Mouse (Mus musculus) skeletal muscle tissue, adult 2 months (tissue): ENCODE results near the gene Cdc42ep1.
"Not testable (repeated sequence)": the region's sequence is repeated elsewhere in the genome, so short reads cannot be mapped to it uniquely, and the experiment has no call there.

Source experiments
- DNase-seq: peaks from one replicate; pipeline ENCODE4 v3.0.0-alpha.2; 2012; ENCODE audit warnings: low read depth, low spot score

Cdc42ep1 gene

DNA sequence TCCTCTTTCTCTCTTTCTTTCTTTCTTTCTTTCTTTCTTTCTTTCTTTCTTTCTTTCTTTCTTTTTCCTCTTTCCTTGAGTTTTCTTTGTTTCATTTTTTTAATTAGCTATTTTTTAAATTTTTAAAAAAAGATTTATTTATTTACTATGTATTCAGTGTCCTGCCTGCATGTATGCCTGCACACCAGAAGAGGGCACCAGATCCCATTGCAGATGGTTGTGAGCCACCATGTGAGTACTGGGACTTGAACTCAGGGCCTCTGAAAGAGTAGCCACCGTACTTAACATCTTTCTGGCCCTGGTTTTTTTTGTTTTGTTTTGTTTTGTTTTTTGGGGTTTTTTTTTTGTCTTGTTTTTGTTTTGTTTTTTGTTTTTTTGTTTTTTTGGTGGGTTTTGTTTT lies 12.8 kb upstream of the Cdc42ep1 start:
- DNase-seq: no peak

- no peak for DNase-seq
These were observed 11.4 kb upstream of the Cdc42ep1 start for GRCm38 (mm10) chr15:78830742-78831719.

- DNase-seq: no peak
These were observed 10.4 kb upstream of the Cdc42ep1 start for GRCm38 (mm10) chr15:78831720-78832657.

DNA sequence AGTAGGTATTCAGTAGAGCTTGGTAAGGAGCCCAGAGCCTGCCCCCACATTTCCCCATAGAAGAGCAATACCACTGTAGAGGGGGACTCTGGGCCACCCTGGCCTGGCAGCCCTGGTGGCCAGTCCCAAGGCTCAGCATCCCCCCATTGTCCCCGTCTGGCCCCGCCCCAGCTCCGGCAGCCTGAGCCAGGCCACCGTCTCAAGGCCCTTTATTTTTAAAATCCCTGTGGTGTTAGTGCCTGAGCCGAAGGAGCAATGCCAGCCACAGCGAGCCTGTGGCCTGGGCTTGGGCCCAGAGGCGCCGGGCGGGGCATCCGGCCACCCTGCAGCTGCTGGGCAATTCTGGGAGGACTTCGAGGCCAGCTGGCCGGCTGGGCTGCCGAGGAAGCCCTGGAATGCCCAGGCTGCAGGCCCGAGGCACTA lies 9.7 kb upstream of the Cdc42ep1 start:
- peak; percentile 85 for DNase-seq

DNA sequence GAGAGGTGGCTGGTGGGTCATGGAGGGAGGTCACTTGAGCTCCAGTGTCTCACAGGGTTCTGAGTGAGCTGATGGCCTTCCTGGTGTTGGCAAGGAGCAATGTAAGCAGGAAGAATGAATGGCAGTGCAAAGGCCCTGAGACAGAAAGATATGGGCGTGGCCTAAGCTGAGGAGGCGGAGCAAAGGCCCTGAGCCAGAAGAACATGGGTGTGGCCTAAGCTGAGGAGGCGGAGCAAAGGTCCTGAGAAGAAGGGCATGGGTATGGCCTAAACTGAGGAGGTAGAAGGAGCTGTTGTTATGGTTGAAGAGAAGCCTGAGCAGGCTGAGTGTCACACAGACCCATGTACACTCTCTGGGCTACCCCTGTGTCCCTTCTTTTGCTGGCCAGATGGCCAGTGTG lies 8.8 kb upstream of the Cdc42ep1 start:
- no peak for DNase-seq

- no peak for DNase-seq
These were observed 8.0 kb upstream of the Cdc42ep1 start for GRCm38 (mm10) chr15:78834233-78835005.

DNA sequence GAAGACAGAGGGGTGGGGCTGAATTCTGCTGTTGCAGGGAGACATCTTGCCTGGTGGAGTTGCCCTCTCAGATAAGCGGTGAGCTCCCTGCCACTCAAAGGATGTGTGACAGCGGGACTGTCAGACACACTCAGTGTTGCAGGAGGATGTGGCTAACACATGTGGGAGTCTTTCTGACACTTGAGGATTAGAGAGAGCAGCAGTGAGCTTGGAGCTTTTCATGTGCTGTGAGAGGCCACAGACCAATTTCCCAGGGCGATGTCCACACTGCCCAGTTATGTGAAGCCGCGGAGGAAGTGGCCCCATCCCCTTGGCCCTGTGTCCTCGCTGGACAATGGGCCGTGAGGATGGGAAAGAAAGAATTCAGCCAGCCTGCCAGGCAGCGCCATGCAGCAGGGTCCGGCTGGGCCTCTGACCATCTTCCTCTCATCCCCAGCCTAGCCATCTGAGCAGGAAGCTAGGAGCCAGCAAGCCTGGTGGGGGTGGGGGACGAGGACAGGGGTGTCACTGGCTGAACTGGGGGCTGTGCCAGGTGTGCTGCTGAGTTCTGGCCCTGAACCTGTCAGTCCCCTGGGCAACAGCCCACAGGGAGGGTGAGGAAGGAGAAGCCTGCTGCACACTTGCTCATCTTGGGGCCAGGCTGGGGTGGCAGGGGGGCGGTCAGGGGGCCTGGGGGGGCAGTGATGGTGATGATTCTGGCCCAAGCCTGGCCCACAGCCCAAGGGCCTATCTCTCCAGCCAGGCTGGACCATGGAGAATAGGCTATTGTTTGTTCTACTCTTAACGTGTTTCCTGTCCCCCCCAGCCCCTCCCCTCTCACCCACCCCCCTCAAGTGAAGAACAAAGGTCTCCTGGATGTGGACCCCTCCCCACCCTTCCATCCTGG lies 7.0 kb upstream of the Cdc42ep1 start:
- no peak for DNase-seq

DNA sequence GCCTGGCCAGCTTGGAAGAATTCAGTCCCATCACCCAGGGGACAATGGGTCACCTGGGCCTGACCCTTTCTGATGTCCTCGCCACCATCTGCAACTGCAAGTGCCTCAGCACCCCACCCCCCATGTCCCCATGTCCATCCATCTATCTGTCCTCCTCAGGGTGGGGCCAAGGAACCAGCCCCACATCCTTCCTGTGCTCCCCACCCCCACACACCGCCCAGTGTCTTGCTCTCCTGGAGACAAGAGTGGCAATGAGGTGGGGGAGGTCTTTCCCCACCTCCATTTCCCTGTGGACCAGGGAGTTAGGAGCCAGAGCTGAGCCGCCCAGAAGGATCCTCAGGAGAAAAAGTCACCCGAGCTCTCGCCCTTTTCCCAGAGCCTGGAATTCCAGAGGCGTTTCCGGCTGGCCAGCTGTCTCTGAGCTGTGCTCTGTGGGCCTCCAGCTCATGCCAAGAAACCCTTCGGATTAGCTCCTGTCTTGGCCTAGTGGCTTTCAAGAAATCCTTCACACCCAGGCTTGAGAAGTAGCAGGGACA lies 6.3 kb upstream of the Cdc42ep1 start:
- peak; percentile 54 for DNase-seq

GRCm38 (mm10) chr15:78839744-78840143 lies 2.7 kb upstream of the Cdc42ep1 start:
- no peak for DNase-seq

DNA sequence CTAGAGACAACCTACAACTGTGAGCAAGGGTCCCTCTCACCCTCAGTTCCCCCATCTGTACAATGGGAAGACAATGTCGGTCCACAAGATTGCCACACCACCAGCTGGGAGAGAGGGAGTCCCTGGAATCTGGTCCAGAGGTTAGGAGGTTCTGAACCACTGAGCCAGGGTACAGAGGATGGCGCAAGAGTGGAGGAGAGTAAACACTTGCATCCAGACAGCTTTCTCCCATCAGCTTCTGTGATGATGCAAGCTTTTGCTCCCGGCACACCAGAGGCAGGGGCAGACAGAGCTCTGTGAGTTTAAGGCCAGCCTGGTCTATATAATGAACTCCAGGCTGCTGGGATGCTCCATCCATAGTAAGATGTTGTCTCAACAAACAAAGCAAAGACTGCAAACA lies 2.2 kb upstream of the Cdc42ep1 start:
- DNase-seq: no peak

DNA sequence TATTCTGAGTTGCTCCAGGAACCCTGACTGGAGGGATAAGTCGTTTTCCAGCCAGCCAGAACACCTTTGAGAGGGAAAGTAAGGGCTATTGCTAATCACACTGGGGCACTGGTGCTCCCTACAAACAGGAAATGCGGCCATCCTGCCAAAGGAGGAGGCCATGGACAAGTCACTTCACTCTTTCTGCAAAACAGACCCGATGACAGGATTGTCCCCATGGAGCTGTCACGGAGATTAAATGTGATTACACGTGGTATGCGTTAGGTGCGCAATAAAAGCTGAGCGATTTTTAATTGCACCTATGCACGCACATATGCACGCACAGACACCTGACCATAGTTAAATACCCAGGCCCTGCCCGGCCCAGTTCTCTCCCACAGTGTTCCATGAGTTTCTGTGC lies 1.7 kb upstream of the Cdc42ep1 start:
- DNase-seq: no peak

- no peak for DNase-seq
These were observed 1.1 kb upstream of the Cdc42ep1 start for GRCm38 (mm10) chr15:78841161-78841790.

DNA sequence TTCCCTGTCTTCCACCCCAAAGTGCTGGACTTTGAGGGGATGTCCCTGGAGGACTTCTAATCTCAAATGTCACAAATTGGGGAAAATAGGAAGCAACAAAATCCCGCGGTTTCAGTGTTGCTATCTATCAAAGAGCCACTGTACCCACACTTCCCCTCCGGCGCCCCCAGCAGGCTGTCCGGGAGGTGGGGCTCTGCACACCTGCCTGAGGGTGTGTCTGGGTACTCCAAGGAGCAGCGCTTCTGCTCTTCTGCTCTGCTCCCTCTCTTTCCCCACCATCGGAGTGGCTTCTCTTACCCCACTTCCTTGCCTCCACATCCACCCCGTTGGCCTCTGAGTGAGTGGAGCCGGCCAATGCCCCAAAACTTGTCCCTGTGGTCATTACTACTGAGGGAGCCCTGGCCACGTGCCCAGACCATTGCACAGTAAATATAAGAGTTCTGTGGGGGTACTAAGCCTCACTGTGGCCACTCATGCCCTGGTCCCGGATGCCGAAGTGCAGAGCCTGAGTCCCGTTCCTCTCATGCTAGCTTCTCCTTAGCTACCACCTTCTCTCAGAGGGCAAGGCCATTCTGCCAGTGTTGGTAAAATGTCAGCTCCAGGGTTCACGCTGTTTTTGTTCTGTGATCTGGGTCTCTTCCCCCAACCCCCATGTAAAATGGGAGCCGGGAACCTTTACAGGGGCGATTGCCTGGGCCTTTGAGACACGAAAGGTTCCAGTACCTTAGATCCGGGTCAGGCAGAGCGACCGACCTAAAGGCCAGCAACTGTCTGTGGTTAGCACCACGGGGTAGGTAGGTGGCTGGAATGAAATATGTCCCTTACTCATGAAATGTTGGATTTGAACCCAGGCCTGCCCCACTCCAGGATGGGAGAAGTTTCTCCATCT lies 1.4 kb downstream of the Cdc42ep1 start:
- DNase-seq: no peak

- DNase-seq: peak; percentile 62
These were observed 2.4 kb downstream of the Cdc42ep1 start for GRCm38 (mm10) chr15:78844791-78845190.

DNA sequence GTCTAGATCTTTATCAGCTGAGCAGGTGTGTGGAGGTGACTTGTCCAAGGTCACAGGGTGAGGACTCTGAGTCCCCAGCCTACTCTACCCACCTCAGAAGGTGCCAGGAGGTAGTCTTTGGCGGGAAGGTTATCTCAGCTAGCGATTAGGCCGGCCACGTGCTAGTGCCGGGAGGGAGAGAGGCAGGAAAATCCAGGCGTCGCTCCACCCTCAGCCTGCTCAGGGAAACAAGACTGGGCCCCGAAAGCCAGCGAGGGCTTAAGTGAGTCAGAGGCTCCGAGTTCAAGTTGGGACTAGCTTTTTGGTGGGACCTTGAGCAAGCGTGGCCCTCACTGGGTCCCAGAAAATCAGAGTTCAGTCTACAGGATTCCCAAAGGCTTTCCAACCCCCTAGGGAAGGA lies 2.9 kb downstream of the Cdc42ep1 start:
- no peak for DNase-seq

DNA sequence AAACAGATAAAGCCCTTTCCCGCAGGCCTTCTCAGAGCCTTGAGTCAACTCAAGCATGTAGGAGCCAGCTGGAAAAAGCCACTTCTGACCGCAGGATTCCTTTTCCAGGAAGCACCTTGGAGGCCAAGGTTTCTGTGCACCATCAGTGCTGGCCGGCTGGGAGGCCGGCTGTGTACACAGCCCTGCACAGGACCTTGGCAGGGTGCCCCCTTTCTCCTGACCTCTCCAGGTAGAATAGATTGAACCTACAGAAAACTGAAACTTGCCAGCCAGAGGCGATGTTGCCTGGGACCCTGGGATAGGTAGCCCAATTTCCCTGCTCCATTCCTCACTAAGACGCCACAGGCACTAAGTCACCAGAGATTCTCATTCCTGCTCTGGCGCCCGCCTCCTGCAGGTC lies 3.4 kb downstream of the Cdc42ep1 start:
- no peak for DNase-seq

DNA sequence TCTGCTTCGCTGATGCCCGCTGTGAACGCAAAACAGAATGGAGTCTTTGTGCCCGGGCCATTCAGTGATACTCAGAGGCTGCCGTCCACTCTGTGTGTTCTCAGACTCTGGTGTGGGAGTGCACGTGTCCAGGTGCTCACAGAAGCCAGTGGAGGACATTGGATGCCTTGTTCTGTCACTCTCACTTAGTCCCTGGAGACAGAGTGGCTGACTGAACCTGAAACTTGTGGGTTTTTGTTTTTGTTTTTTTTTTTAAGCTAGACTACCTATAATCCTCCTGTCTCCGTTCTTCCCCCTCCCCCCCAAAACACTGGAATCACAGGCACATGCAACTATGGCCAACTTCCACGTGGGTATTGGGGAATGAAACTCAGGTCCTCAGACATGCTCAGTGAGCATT lies 3.9 kb downstream of the Cdc42ep1 start:
- DNase-seq: no peak

- DNase-seq: not testable (repeated sequence)
These were observed 4.4 kb downstream of the Cdc42ep1 start for GRCm38 (mm10) chr15:78846805-78847204.

DNA sequence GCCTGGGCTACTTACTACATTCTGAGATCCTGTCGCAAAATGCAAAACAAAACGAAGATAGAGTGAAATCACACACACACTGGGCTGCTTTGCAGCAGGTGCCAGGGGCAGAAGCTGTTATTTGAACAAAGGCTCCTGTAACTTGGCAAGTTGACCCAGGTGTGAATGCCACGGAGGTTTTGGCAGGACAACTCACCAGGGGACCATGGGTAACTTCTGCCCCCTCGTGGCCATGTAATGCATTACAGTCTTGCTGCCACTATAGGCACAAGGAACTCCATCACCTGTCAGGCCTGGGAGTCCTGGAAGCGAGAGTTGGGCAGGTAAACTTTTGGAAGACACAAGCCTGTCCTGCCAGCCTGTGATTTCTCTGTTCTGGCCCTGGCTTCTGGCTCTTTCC lies 6.0 kb downstream of the Cdc42ep1 start:
- peak; percentile 70 for DNase-seq
